Mouse (Mus musculus): ENCODE results near the gene Fzd4. TPM values are rescaled to one million over a fixed set of nuclear protein-coding genes. Genes with fewer than 3 reads are reported as not detected.

The Fzd4 gene
- not detected for polyA plus RNA-seq (2017; shearing (Covaris generic))

DNA sequence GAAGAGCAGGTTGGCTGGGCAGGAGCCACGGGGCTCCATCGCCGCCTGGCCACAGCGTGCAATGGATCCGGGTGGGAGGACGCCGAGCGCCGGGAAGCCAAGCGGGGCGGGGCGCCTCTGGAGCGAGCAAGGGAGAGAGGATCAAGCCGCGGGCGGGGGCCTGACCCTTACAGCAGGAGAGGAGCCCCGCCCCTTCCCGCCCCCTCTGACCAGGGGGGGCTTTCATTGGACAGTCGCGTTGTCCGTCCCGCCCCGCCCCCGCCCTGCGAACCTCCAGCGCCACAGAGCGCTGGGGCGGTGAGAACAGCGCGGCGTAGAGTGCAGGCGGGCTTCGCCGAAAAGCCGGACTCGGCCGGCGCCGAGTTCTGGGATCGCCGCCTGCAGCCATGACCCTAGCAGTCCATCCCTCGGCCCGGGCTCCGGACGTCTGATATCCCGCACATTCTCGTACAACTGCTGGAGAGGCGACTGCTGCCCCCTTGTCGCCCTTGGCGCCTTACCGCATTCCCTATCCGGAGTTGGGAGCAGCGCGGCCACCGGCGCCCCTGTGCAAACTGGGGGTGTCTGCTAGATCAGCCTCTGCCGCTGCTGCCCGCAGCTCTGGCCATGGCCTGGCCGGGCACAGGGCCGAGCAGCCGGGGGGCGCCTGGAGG lies at the start of gene Fzd4, which contains the start of gene Tmem135:
Fzd4 (plus strand) TSS at position 275 of the 653 bp plus-strand sequence.
Tmem135 (minus strand) TSS at position 142 of the 653 bp plus-strand sequence.

Other genes with a start within 250 kb of the Fzd4 start
- 21.9 TPM for gene Tmem135, start 133 bp upstream of the Fzd4 start, polyA plus RNA-seq (2017; shearing (Covaris generic))
- not detected for gene Prss23, start 122.8 kb downstream of the Fzd4 start, polyA plus RNA-seq (2017; shearing (Covaris generic))
- gene Me3, start 228.0 kb downstream of the Fzd4 start, polyA plus RNA-seq (2017; shearing (Covaris generic)): 0.15 TPM